Comparison of ENCODE assay signal across 9 mouse cellular contexts in genomic region chr6:83866423-83866822, GRCm38 (mm10). TPM values are rescaled to one million over a fixed set of nuclear protein-coding genes. Genes with fewer than 3 reads are reported as not detected.
DNase-seq lines count a peak whose midpoint lies in the region; ATAC-seq lines count a peak whose summit lies in the region.
"Had no signal": no experiment of that assay in that cellular context is flagged by ENCODE, and none has a peak within 500 bp of the region (broad histone marks: within the 10 kb centered on the region; RNA-seq: fewer than 3 reads in every experiment).

No protein-coding gene starts in this region.

- no peak overlapping the region for H3K27ac ChIP-seq in embryonic facial prominence, embryonic 12.5 days
- no peak overlapping the region for H3K27ac ChIP-seq in hindbrain, embryonic 12.5 days
- H3K27ac ChIP-seq in midbrain, embryonic 11.5 days (ENCODE audit: low read depth, low read length) = no peak overlapping the region

- intact Hi-C loops in left cerebral cortex, postnatal 25 days (cut with DNase I) = no loop called here

- WGBS in embryonic facial prominence, embryonic 12.5 days = 31% methylated on average over 4 of the region's 4 CpGs
- WGBS in hindbrain, embryonic 12.5 days = 37% methylated on average over 4 of the region's 4 CpGs
- 45% methylated on average over 4 of the region's 4 CpGs for WGBS in midbrain, embryonic 11.5 days

- no peak for ATAC-seq in embryonic facial prominence, embryonic 12.5 days (ENCODE audit: insufficient number of reproducible peaks, insufficient read depth, low FRiP score, low TSS enrichment)
- ATAC-seq in hindbrain, embryonic 12.5 days (ENCODE audit: low FRiP score) = peak; percentile 7; the same call in 1 of the 2 replicates
- peak; percentile 28; the same call in 1 of the 2 replicates for ATAC-seq in midbrain, embryonic 11.5 days (ENCODE audit: low FRiP score)

- peaks cover 7% of the 10 kb centered on the region; the same call in 1 of the 2 replicates for H3K4me1 ChIP-seq in embryonic facial prominence, embryonic 12.5 days
- H3K4me1 ChIP-seq in hindbrain, embryonic 12.5 days = peaks cover 7% of the 10 kb centered on the region
- peaks cover 2% of the 10 kb centered on the region; the same call in 1 of the 2 replicates for H3K4me1 ChIP-seq in midbrain, embryonic 11.5 days (ENCODE audit: control insufficient read depth, insufficient read depth, low read length)

- H3K36me3 ChIP-seq in embryonic facial prominence, embryonic 12.5 days = no peaks in the 10 kb centered on the region
- no peaks in the 10 kb centered on the region for H3K36me3 ChIP-seq in hindbrain, embryonic 12.5 days
- no peaks in the 10 kb centered on the region for H3K36me3 ChIP-seq in midbrain, embryonic 11.5 days (ENCODE audit: control insufficient read depth, insufficient read depth, low read length)
- H3K36me3 ChIP-seq: G1E had no signal

- 0 out of 2 replicates have a peak overlapping the region, but pooled peaks have one; percentile 58 for H3K4me3 ChIP-seq in embryonic facial prominence, embryonic 12.5 days
- H3K4me3 ChIP-seq in hindbrain, embryonic 12.5 days = no peak overlapping the region
- H3K4me3 ChIP-seq in midbrain, embryonic 11.5 days (ENCODE audit: low read depth, low read length) = no peak overlapping the region

- peaks cover 8% of the 10 kb centered on the region for H3K27me3 ChIP-seq in embryonic facial prominence, embryonic 12.5 days
- peaks cover 9% of the 10 kb centered on the region; the same call in 1 of the 2 replicates for H3K27me3 ChIP-seq in hindbrain, embryonic 12.5 days
- H3K27me3 ChIP-seq in midbrain, embryonic 11.5 days (ENCODE audit: control insufficient read depth, insufficient read depth, low read length) = no peaks in the 10 kb centered on the region; the same call in 1 of the 2 replicates

- H3K9me3 ChIP-seq in embryonic facial prominence, embryonic 12.5 days = no peaks in the 10 kb centered on the region
- no peaks in the 10 kb centered on the region for H3K9me3 ChIP-seq in hindbrain, embryonic 12.5 days (replicated peaks)
- no peaks in the 10 kb centered on the region for H3K9me3 ChIP-seq in midbrain, embryonic 11.5 days (ENCODE audit: control insufficient read depth, low read length)
- H3K9me3 ChIP-seq: G1E had no signal

- no peak overlapping the region for H3K9ac ChIP-seq in embryonic facial prominence, embryonic 12.5 days
- H3K9ac ChIP-seq in hindbrain, embryonic 12.5 days = no peak overlapping the region
- no peak overlapping the region for H3K9ac ChIP-seq in midbrain, embryonic 11.5 days (ENCODE audit: low read length)

- H3K4me2 ChIP-seq in embryonic facial prominence, embryonic 12.5 days (replicated peaks) = peak overlapping the region; percentile 99
- H3K4me2 ChIP-seq in hindbrain, embryonic 12.5 days (replicated peaks) = peak overlapping the region; percentile 94
- H3K4me2 ChIP-seq in midbrain, embryonic 11.5 days = peak overlapping the region; percentile 88

- peak; percentile 9 for DNase-seq in kidney, adult 9 months
- DNase-seq in kidney, adult 8-10 months = no peak
- DNase-seq in midbrain, embryonic 11.5 days (ENCODE audit: low spot score, missing footprints) = peak; percentile 86
- DNase-seq in left cerebral cortex, postnatal 25 days (ENCODE audit: low spot score in 2 of 2) = no peak
- no peak for DNase-seq in adrenal gland, adult 18-20 months (ENCODE audit: low spot score in 2 of 2)
- no peak for DNase-seq in retina, embryonic 14.5 days (ENCODE audit: low spot score)

RNA-seq across cellular contexts. Expression of gene Zfp638, which starts 0.5 kb away (rescaled TPM):
- polyA plus RNA-seq in embryonic facial prominence, embryonic 12.5 days (2016; fragmentation: Nextera tagmentation; extraction: Ambion mirVana) = 79.7 and 91.7 TPM in 2 replicates
- polyA plus RNA-seq in hindbrain, embryonic 12.5 days (2016; fragmentation: Nextera tagmentation; extraction: Ambion mirVana) = 103 and 104 TPM in 2 replicates
- 102 and 120 TPM in 2 replicates for polyA plus RNA-seq in midbrain, embryonic 11.5 days (2014; fragmentation: Nextera tagmentation; extraction: Ambion mirVana)
- 100 to 1,000 TPM; 127 to 141 TPM for total RNA-seq in left cerebral cortex, postnatal 25 days (2021)
- total RNA-seq in adrenal gland, adult 18-20 months (2021) = 10 to 100 TPM; 91.0 to 95.9 TPM

RNA-seq across cellular contexts. Expression of gene Paip2b, which starts 34.9 kb away (rescaled TPM):
- polyA plus RNA-seq in embryonic facial prominence, embryonic 12.5 days (2016; fragmentation: Nextera tagmentation; extraction: Ambion mirVana) = 19.3 and 20.0 TPM in 2 replicates
- 20.7 and 27.9 TPM in 2 replicates for polyA plus RNA-seq in hindbrain, embryonic 12.5 days (2016; fragmentation: Nextera tagmentation; extraction: Ambion mirVana)
- 19.7 and 23.9 TPM in 2 replicates for polyA plus RNA-seq in midbrain, embryonic 11.5 days (2014; fragmentation: Nextera tagmentation; extraction: Ambion mirVana)
- 10 to 100 TPM; 50.2 to 54.1 TPM for total RNA-seq in left cerebral cortex, postnatal 25 days (2021)
- total RNA-seq in adrenal gland, adult 18-20 months (2021) = 10 to 100 TPM; 33.8 to 38.2 TPM

Comparison
In these comparisons a context has a peak if more than half of its experiments do, and no peak if none do; other contexts are left out.
1. DNase-seq: peak in kidney, adult 9 months (single experiment) and midbrain, embryonic 11.5 days (single experiment); none in kidney, adult 8-10 months (0 of 2), left cerebral cortex, postnatal 25 days (0 of 2), adrenal gland, adult 18-20 months (0 of 2) and retina, embryonic 14.5 days (single experiment).
2. Peak in every context shown above with its lines, with median percentiles within 50 percentile points of each other: H3K4me2 ChIP-seq.